In genomic region chr17:52943966-52944365, GRCm38 (mm10) we compare ENCODE assay signal across 17 mouse cellular contexts.
"Had no signal": no experiment of that assay in that cellular context is flagged by ENCODE, and none has a peak within 500 bp of the region (broad histone marks: within the 10 kb centered on the region; RNA-seq: fewer than 3 reads in every experiment).

No protein-coding gene starts in this region.

- H3K27me3 ChIP-seq: lung, embryonic 15.5 days; megakaryocyte, embryonic 14.5 days; midbrain, embryonic 13.5 days; midbrain, embryonic 15.5 days; neural tube, embryonic 12.5 days had no signal

- H3K27ac ChIP-seq: lung, embryonic 15.5 days; macrophage; midbrain, embryonic 13.5 days; midbrain, embryonic 15.5 days; neural tube, embryonic 12.5 days had no signal

- H3K4me2 ChIP-seq: lung, embryonic 15.5 days; midbrain, embryonic 11.5 days; midbrain, embryonic 13.5 days; midbrain, embryonic 15.5 days; neural tube, embryonic 12.5 days had no signal

- H3K9me3 ChIP-seq: lung, embryonic 15.5 days; megakaryocyte, embryonic 14.5 days; midbrain, embryonic 13.5 days; midbrain, embryonic 15.5 days; neural tube, embryonic 12.5 days had no signal

- H3K9ac ChIP-seq: liver, postnatal 0 days; lung, embryonic 15.5 days; midbrain, embryonic 13.5 days; midbrain, embryonic 15.5 days; neural tube, embryonic 12.5 days had no signal

- DNase-seq: liver, postnatal 0 days; lung, adult 2 months; lung, postnatal 14 days; lung, postnatal 36 days; right cerebral cortex, postnatal 14 days; spleen, adult 18-20 months; thymus, adult 18-20 months; thymus, postnatal 14 days; thymus, postnatal 36 days had no signal

- H3K36me3 ChIP-seq: lung, embryonic 15.5 days; midbrain, embryonic 13.5 days; midbrain, embryonic 15.5 days; neural tube, embryonic 12.5 days had no signal

- H3K4me3 ChIP-seq: lung, embryonic 15.5 days; megakaryocyte, embryonic 14.5 days; midbrain, embryonic 13.5 days; midbrain, embryonic 15.5 days; neural tube, embryonic 12.5 days had no signal

- H3K4me1 ChIP-seq: lung, embryonic 15.5 days; megakaryocyte, embryonic 14.5 days; midbrain, embryonic 13.5 days; midbrain, embryonic 15.5 days; neural tube, embryonic 12.5 days had no signal

- ATAC-seq: liver, postnatal 0 days; lung, postnatal 0 days; midbrain, embryonic 13.5 days; midbrain, embryonic 15.5 days had no signal
